Mouse (Mus musculus) limb, embryonic 13.5 days (tissue): ENCODE data around the gene Vps53. TPM values are rescaled to one million over a fixed set of nuclear protein-coding genes. Genes with fewer than 3 reads are reported as not detected.

Experiments used
- ATAC-seq: fragments of 200-750 bp; cut with Nextera tagmentation; 2 replicates; pipeline ENCODE4 v1.8.0; 2017; ENCODE audit warnings: low read depth, moderate number of reproducible peaks, moderate TSS enrichment; ENCODE audit not compliant: low FRiP score
- H3K27ac ChIP-seq: fragments of 300-500 bp; sonication (generic); 2 replicates; pipeline ENCODE4 v1.5.1; 2015; ENCODE audit warnings: inconsistent platforms, mild to moderate bottlenecking, moderate library complexity
- H3K27me3 ChIP-seq: fragments of 300-500 bp; sonication (generic); 2 replicates; pipeline ENCODE4 v1.6.1; 2015; ENCODE audit warnings: mild to moderate bottlenecking, inconsistent platforms
- H3K36me3 ChIP-seq: fragments of 300-500 bp; sonication (generic); 2 replicates; pipeline ENCODE4 v1.6.1; 2015; ENCODE audit warnings: inconsistent platforms, mild to moderate bottlenecking, moderate library complexity
- H3K4me1 ChIP-seq: fragments of 300-500 bp; sonication (generic); 2 replicates; pipeline ENCODE4 v1.6.1; 2015; ENCODE audit warnings: inconsistent platforms
- H3K4me2 ChIP-seq: fragments of 300-500 bp; sonication (generic); replicated peaks from 2 replicates; pipeline ENCODE4 v1.6.1; 2015; ENCODE audit warnings: inconsistent platforms, mild to moderate bottlenecking, moderate library complexity
- H3K4me3 ChIP-seq: fragments of 300-500 bp; sonication (generic); 2 replicates; pipeline ENCODE4 v1.5.1; 2015; ENCODE audit warnings: moderate library complexity, mild to moderate bottlenecking, inconsistent platforms
- H3K9ac ChIP-seq: fragments of 300-500 bp; sonication (generic); 2 replicates; pipeline ENCODE4 v1.6.1; 2015; ENCODE audit warnings: mild to moderate bottlenecking, inconsistent platforms
- H3K9me3 ChIP-seq: fragments of 300-500 bp; sonication (generic); 2 replicates; pipeline ENCODE4 v1.6.1; 2016; ENCODE audit warnings: inconsistent platforms
- WGBS: fragments of 180-500 bp; shearing (Covaris S2); methylation state at CpG from one replicate; pipeline ENCODE4 v1.1.7; 2015; 5-methylcytosine and 5-hydroxymethylcytosine counted together
- polyA plus RNA-seq: library from polyadenylated mRNA; unstranded; fragments of >200 nt; fragmentation: Nextera tagmentation; extraction: Ambion mirVana; gene quantifications from 2 replicates; pipeline ENCODE4 v1.2.1, GENCODE M21; 2015

The Vps53 gene
- polyA plus RNA-seq, 1 experiment from 2014 or later: 37.5 TPM

- H3K27me3 ChIP-seq: no peaks in the 10 kb centered on the region
- WGBS: 85% methylated on average over 8 of the region's 8 CpGs
- no peak overlapping the region for H3K9ac ChIP-seq
- ATAC-seq: no peak
- H3K4me3 ChIP-seq: no peak overlapping the region
- H3K4me1 ChIP-seq: peaks cover 12% of the 10 kb centered on the region
- H3K9me3 ChIP-seq: no peaks in the 10 kb centered on the region
- no peak overlapping the region for H3K4me2 ChIP-seq
- no peak overlapping the region for H3K27ac ChIP-seq
- peaks cover 17% of the 10 kb centered on the region for H3K36me3 ChIP-seq
Observed at GRCm38 (mm10) chr11:76093610-76094009, 85.8 kb downstream of the Vps53 start.

DNA sequence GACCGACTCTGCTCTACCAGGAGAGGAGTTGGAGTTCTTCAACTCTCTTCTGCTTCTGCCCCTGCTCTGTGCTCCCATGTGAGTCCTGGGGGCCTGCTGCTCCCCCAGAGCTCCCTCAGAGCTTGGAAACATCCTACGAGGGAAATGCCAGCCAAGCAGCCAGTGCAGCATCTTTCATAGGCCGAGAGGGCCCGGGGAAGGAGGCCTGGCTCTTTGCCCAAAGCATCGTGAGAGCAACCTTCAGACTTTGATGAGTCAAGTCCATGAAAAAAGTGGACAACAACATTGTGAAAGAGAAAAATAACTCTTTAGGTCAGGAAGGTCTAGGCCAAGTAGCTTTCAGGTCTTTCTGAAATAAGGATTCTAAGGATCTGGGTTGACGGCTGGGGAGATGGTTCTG, 89.7 kb downstream of the Vps53 start:
- no peak for ATAC-seq
- Histone ChIP-seq H3K4me2 (no peak overlapping the region), H3K9me3 (no peaks in the 10 kb centered on the region), H3K27ac (no peak overlapping the region), H3K9ac (no peak overlapping the region), H3K4me1 (peaks cover 6% of the 10 kb centered on the region; the same call in 1 of the 2 replicates), H3K4me3 (no peak overlapping the region), H3K36me3 (peaks cover 34% of the 10 kb centered on the region), H3K27me3 (no peaks in the 10 kb centered on the region)
- WGBS: 89% methylated on average over 6 of the region's 6 CpGs

- no peak overlapping the region for H3K27ac ChIP-seq
- no peak overlapping the region for H3K4me2 ChIP-seq
- H3K4me1 ChIP-seq: peaks cover 15% of the 10 kb centered on the region
- no peak for ATAC-seq
- peaks cover 34% of the 10 kb centered on the region for H3K36me3 ChIP-seq
- H3K4me3 ChIP-seq: no peak overlapping the region
- H3K27me3 ChIP-seq: no peaks in the 10 kb centered on the region
- H3K9ac ChIP-seq: no peak overlapping the region
- H3K9me3 ChIP-seq: no peaks in the 10 kb centered on the region
- 84% methylated on average over 4 of the region's 4 CpGs for WGBS
Observed at GRCm38 (mm10) chr11:76088506-76088905, 90.9 kb downstream of the Vps53 start.

DNA sequence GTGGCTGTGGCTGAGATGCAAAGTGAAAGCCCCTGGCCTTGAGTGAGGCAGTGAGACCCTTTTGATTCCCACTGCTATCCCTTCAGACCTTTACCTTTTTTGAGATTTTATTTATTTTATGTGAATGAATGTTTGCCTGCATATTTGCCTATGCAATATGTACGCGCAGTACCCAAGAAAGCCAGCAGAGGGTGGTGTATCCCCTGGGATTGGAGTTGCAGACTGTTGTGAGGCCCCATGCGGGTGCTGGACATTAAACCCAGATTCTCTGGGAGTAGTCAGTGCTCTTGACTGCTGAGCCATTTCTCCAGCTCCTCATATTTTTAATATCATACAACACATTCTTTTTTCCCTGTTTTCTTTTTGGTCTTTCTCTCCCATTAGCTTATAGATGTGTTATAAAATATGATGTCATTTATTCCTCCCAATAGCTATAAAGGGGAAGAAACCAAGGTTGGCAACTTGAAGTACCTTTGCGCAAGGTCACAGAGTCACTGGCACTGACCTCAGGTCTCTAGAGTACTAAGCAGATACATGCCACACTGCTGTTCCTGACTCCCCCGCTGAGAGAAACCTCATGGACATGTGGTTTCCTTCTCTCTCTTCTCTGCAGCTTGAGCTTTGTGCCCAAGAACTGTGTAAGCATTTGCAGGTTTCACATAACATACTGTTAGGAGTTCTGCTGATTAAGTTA, 93.4 kb downstream of the Vps53 start:
- H3K4me2 ChIP-seq: no peak overlapping the region
- no peaks in the 10 kb centered on the region for H3K9me3 ChIP-seq
- H3K9ac ChIP-seq: no peak overlapping the region
- no peaks in the 10 kb centered on the region for H3K27me3 ChIP-seq
- WGBS: 71% methylated on average over 5 of the region's 5 CpGs
- peaks cover 15% of the 10 kb centered on the region for H3K4me1 ChIP-seq
- no peak for ATAC-seq
- H3K27ac ChIP-seq: no peak overlapping the region
- H3K4me3 ChIP-seq: no peak overlapping the region
- H3K36me3 ChIP-seq: peaks cover 41% of the 10 kb centered on the region

DNA sequence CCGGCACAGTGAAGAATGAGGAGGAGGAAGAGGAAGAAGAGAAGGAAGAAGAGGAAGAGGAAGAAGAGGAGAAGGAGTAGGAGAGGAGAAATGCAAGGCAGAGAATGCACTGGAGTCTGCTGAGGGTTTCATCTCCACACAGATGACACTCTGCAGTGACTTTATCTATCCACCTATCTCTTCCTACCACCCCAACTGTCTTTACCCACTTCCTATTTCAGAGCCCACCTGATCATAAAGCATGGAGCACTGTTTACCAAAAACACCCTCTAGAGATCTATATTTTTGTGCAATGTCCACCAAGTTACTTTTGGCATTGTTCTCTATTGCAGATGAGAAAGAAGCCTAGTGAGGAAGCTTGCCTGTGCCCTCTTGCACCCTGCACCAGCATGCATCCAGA, 94.5 kb downstream of the Vps53 start:
- H3K9ac ChIP-seq: no peak overlapping the region
- no peak overlapping the region for H3K27ac ChIP-seq
- H3K9me3 ChIP-seq: no peaks in the 10 kb centered on the region
- H3K4me1 ChIP-seq: peaks cover 13% of the 10 kb centered on the region
- ATAC-seq: no peak
- no peak overlapping the region for H3K4me2 ChIP-seq
- peaks cover 45% of the 10 kb centered on the region for H3K36me3 ChIP-seq
- H3K27me3 ChIP-seq: no peaks in the 10 kb centered on the region
- H3K4me3 ChIP-seq: no peak overlapping the region
- WGBS: 82% methylated on average over 1 of the region's 1 CpGs

- Histone ChIP-seq H3K4me1 (peaks cover 13% of the 10 kb centered on the region), H3K27ac (no peak overlapping the region), H3K9ac (no peak overlapping the region), H3K4me3 (no peak overlapping the region), H3K36me3 (peaks cover 49% of the 10 kb centered on the region), H3K9me3 (no peaks in the 10 kb centered on the region), H3K27me3 (no peaks in the 10 kb centered on the region), H3K4me2 (no peak overlapping the region)
- ATAC-seq: no peak
- 15% methylated on average over 3 of the region's 3 CpGs for WGBS
Observed at GRCm38 (mm10) chr11:76083941-76084367, 95.5 kb downstream of the Vps53 start.

GRCm38 (mm10) chr11:76081048-76081640, 98.3 kb downstream of the Vps53 start:
- Histone ChIP-seq H3K9me3 (no peaks in the 10 kb centered on the region), H3K4me1 (peaks cover 13% of the 10 kb centered on the region), H3K27me3 (no peaks in the 10 kb centered on the region), H3K4me2 (no peak overlapping the region), H3K27ac (no peak overlapping the region), H3K9ac (no peak overlapping the region), H3K36me3 (peaks cover 54% of the 10 kb centered on the region), H3K4me3 (no peak overlapping the region)
- 76% methylated on average over 6 of the region's 6 CpGs for WGBS
- ATAC-seq: no peak

- Histone ChIP-seq H3K36me3 (peaks cover 56% of the 10 kb centered on the region), H3K27ac (no peak overlapping the region), H3K4me2 (no peak overlapping the region), H3K27me3 (no peaks in the 10 kb centered on the region), H3K4me1 (peaks cover 13% of the 10 kb centered on the region), H3K9me3 (no peaks in the 10 kb centered on the region), H3K4me3 (no peak overlapping the region), H3K9ac (no peak overlapping the region)
- ATAC-seq: no peak
- 63% methylated on average over 2 of the region's 2 CpGs for WGBS
Observed at GRCm38 (mm10) chr11:76080293-76080692, 99.2 kb downstream of the Vps53 start.

DNA sequence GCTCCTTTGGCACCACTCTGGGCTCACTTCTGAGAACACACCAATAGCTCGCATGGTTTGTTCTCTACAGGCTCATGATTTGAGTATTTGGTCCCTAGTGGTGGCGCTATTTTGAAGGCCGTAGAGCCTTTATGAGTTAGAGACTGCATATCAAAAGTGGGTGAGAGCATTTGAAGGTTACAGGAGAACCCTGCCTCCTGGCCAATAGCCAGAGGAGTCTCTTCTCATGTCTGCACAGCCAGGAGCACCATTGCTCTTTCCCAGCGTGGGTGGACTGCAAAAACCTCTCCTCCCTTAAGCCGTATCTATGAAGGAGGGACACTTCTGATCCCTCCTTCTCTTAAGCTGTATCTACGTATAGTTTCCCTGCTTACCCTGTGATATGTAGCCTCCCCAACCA, 102.1 kb downstream of the Vps53 start:
- peaks cover 57% of the 10 kb centered on the region for H3K36me3 ChIP-seq

GRCm38 (mm10) chr11:76074296-76075093, 105.0 kb downstream of the Vps53 start:
- H3K4me1 ChIP-seq: peaks cover 16% of the 10 kb centered on the region
- 46% methylated on average over 11 of the region's 11 CpGs for WGBS
- no peaks in the 10 kb centered on the region for H3K27me3 ChIP-seq
- no peak overlapping the region for H3K4me2 ChIP-seq
- peak; percentile 54; the same call in 1 of the 2 replicates for ATAC-seq
- peaks cover 31% of the 10 kb centered on the region; the same call in 1 of the 2 replicates for H3K36me3 ChIP-seq
- H3K9ac ChIP-seq: no peak overlapping the region
- no peaks in the 10 kb centered on the region for H3K9me3 ChIP-seq
- H3K4me3 ChIP-seq: no peak overlapping the region
- H3K27ac ChIP-seq: 0 out of 2 replicates have a peak overlapping the region, but pooled peaks have one; percentile 39

More for the DNA sequence above, 102.1 kb downstream of the Vps53 start:
- no peak for ATAC-seq
- Histone ChIP-seq H3K4me1 (peaks cover 16% of the 10 kb centered on the region), H3K27ac (no peak overlapping the region), H3K4me3 (no peak overlapping the region), H3K9me3 (no peaks in the 10 kb centered on the region), H3K4me2 (no peak overlapping the region), H3K27me3 (no peaks in the 10 kb centered on the region), H3K9ac (no peak overlapping the region)
- 87% methylated on average over 6 of the region's 6 CpGs for WGBS

DNA sequence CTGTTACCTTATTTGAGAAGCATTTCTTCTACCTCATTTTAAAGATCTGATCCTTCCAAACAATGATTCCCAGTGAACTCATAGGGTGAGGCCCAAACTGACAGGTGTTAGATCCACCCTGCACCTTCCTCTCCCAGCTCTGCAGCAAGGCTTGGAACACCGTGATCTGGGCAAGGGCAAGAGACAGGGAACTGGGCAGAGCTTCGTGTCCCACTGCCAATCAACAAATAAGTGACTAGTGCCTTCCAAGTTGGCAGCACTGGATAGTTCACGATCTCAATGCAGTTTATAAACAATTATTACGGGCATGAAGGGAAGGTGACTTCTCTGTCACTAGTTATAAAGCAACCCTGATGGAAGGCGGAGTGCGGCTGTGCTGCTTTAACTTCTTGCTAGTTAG, 109.6 kb downstream of the Vps53 start:
- WGBS: 84% methylated on average over 6 of the region's 6 CpGs
- no peak for ATAC-seq

GRCm38 (mm10) chr11:76066563-76067156, 112.8 kb downstream of the Vps53 start:
- H3K4me1 ChIP-seq: 0 out of 2 replicates have a peak, but pooled peaks cover 2% of the 10 kb centered on the region

More for the DNA sequence above, 109.6 kb downstream of the Vps53 start:
- Histone ChIP-seq H3K36me3 (peaks cover 8% of the 10 kb centered on the region), H3K4me1 (peaks cover 14% of the 10 kb centered on the region), H3K27ac (no peak overlapping the region), H3K4me2 (no peak overlapping the region), H3K9me3 (no peaks in the 10 kb centered on the region), H3K27me3 (no peaks in the 10 kb centered on the region), H3K4me3 (no peak overlapping the region), H3K9ac (no peak overlapping the region)

More at GRCm38 (mm10) chr11:76066563-76067156, 112.8 kb downstream of the Vps53 start:
- no peaks in the 10 kb centered on the region for H3K27me3 ChIP-seq
- no peak overlapping the region for H3K9ac ChIP-seq
- WGBS: 75% methylated on average over 15 of the region's 15 CpGs
- ATAC-seq: no peak
- H3K27ac ChIP-seq: no peak overlapping the region
- H3K9me3 ChIP-seq: no peaks in the 10 kb centered on the region
- H3K4me3 ChIP-seq: no peak overlapping the region
- H3K4me2 ChIP-seq: no peak overlapping the region
- H3K36me3 ChIP-seq: peaks cover 7% of the 10 kb centered on the region
